Mouse (Mus musculus): ENCODE measurements around the gene Slc25a18. TPM values are rescaled to one million over a fixed set of nuclear protein-coding genes. Genes with fewer than 3 reads are reported as not detected.

The Slc25a18 gene
- polyA plus RNA-seq, 1 experiment from 2014 or later: 0.17 TPM

- Histone ChIP-seq H3K36me3 (ENCODE audit: control insufficient read depth, insufficient read depth) (peaks cover 6% of the 10 kb centered on the region; the same call in 1 of the 2 replicates), H3K4me1 (ENCODE audit: control insufficient read depth, low read depth, low read length) (peaks cover 43% of the 10 kb centered on the region), H3K4me3 (ENCODE audit: low read depth, low read length) (peak overlapping the region; percentile 94), H3K27me3 (ENCODE audit: control insufficient read depth, insufficient read depth, low read depth, low read length) (no peaks in the 10 kb centered on the region), H3K27ac (ENCODE audit: low read length) (peak overlapping the region; percentile 99), H3K4me2 (ENCODE audit: low read depth, low read length) (peak overlapping the region; percentile 85), H3K9ac (ENCODE audit: low read depth, low read length) (peak overlapping the region; percentile 99), H3K9me3 (replicated peaks; ENCODE audit: control insufficient read depth, low read length) (no peaks in the 10 kb centered on the region)
- WGBS (ENCODE audit: insufficient replicate concordance): 50% methylated on average over 1 of the region's 1 CpGs
- ATAC-seq (ENCODE audit: low read depth): no peak
Observed at GRCm38 (mm10) chr6:120837152-120837530, 63.8 kb downstream of the Slc25a18 start.

- H3K36me3 ChIP-seq (ENCODE audit: control insufficient read depth, insufficient read depth): peaks cover 6% of the 10 kb centered on the region; the same call in 1 of the 2 replicates
- no peak overlapping the region for H3K4me3 ChIP-seq (ENCODE audit: low read depth, low read length)
- H3K9me3 ChIP-seq (replicated peaks; ENCODE audit: control insufficient read depth, low read length): no peaks in the 10 kb centered on the region
- WGBS (ENCODE audit: insufficient replicate concordance): 86% methylated on average over 7 of the region's 7 CpGs
- no peak overlapping the region for H3K4me2 ChIP-seq (ENCODE audit: low read depth, low read length)
- ATAC-seq (ENCODE audit: low read depth): no peak
- H3K27ac ChIP-seq (ENCODE audit: low read length): peak overlapping the region; percentile 36; the same call in 1 of the 2 replicates
- H3K4me1 ChIP-seq (ENCODE audit: control insufficient read depth, low read depth, low read length): peaks cover 31% of the 10 kb centered on the region
- H3K9ac ChIP-seq (ENCODE audit: low read depth, low read length): no peak overlapping the region
- no peaks in the 10 kb centered on the region for H3K27me3 ChIP-seq (ENCODE audit: control insufficient read depth, insufficient read depth, low read depth, low read length)
Observed at GRCm38 (mm10) chr6:120840258-120840657, 66.9 kb downstream of the Slc25a18 start.

- Histone ChIP-seq H3K9ac (ENCODE audit: low read depth, low read length) (0 out of 2 replicates have a peak overlapping the region, but pooled peaks have one; percentile 5), H3K27ac (ENCODE audit: low read length) (peak overlapping the region; percentile 1), H3K9me3 (replicated peaks; ENCODE audit: control insufficient read depth, low read length) (no peaks in the 10 kb centered on the region), H3K4me3 (ENCODE audit: low read depth, low read length) (no peak overlapping the region), H3K4me2 (ENCODE audit: low read depth, low read length) (peak overlapping the region; percentile 32), H3K27me3 (ENCODE audit: control insufficient read depth, insufficient read depth, low read depth, low read length) (no peaks in the 10 kb centered on the region), H3K4me1 (ENCODE audit: control insufficient read depth, low read depth, low read length) (peaks cover 29% of the 10 kb centered on the region), H3K36me3 (ENCODE audit: control insufficient read depth, insufficient read depth) (peaks cover 6% of the 10 kb centered on the region; the same call in 1 of the 2 replicates)
- peak; percentile 70 for ATAC-seq (ENCODE audit: low read depth)
- 41% methylated on average over 5 of the region's 5 CpGs for WGBS (ENCODE audit: insufficient replicate concordance)
Observed at GRCm38 (mm10) chr6:120841754-120842153, 68.4 kb downstream of the Slc25a18 start.

Small RNA genes within 50 kb of the gene (microRNA-seq; reads per million reads assigned to microRNA genes)
- not detected for gene Gm25193

Other genes with a start within 250 kb of the Slc25a18 start
- gene Hdhd5, start 242.3 kb upstream of the Slc25a18 start, polyA plus RNA-seq (2015; fragmentation: Nextera tagmentation; extraction: Ambion mirVana): 8.9 and 9.5 TPM in 2 replicates
- gene Cecr2, start 107.2 kb upstream of the Slc25a18 start, polyA plus RNA-seq (2015; fragmentation: Nextera tagmentation; extraction: Ambion mirVana): 4.9 and 6.0 TPM in 2 replicates
- 171 and 172 TPM in 2 replicates for gene Atp6v1e1, start 49.2 kb downstream of the Slc25a18 start, polyA plus RNA-seq (2015; fragmentation: Nextera tagmentation; extraction: Ambion mirVana)
- 34.7 and 35.7 TPM in 2 replicates for gene Bcl2l13, start 62.6 kb downstream of the Slc25a18 start, polyA plus RNA-seq (2015; fragmentation: Nextera tagmentation; extraction: Ambion mirVana)
- gene Bid, start 143.3 kb downstream of the Slc25a18 start, polyA plus RNA-seq (2015; fragmentation: Nextera tagmentation; extraction: Ambion mirVana): 20.2 and 21.5 TPM in 2 replicates